Mouse (Mus musculus) urinary bladder, postnatal 14 days (tissue): Measurements from ENCODE around the gene Vmn1r6.
"Not testable (repeated sequence)": the region's sequence is repeated elsewhere in the genome, so short reads cannot be mapped to it uniquely, and the experiment has no call there.

Experiments
- DNase-seq: peaks from one replicate; pipeline ENCODE4 v3.0.0; 2021; ENCODE audit warnings: low spot score

Gene Vmn1r6

DNA sequence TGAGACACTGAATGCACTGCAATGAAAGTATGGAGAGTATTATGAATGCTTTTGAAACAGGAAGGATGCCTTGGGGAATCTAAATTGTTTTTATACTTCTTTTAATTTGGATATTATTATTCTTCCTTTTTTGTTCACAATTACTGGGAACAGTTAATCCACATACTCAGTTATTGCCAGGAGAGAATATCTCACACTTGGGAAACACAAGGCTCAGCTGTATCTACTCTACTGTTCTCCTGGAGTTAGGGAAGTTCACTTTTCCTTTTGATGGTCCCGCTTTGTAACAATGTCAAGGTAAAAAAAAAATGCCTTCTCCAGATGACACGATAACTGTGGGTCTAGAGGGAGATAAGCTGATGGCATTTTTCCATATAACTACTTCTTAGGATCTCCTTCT, at the start of gene Vmn1r6:
TSS of gene Vmn1r6 (plus strand) at position 301 of the 400 bp plus-strand sequence.
- DNase-seq, result no peak

DNA sequence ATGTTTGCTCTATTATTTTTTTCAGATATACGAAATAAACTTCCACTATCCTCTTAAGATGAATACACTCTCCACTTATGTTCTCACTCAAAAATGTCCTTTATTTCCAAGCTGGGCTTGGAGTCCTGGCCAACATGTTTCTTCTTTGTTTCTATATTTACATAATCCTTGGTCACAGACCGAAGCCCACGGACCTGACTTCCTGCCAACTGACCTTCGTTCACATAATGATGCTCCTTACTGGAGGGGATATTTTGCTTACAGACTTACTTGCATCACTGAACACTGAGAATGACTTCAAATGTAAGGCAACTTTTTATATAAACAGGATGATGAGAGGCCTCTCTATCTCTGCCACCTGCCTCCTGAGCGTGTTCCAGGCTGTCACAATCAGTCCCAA, 40.6 kb upstream of the Vmn1r6 start:
- DNase-seq, result no peak

DNA sequence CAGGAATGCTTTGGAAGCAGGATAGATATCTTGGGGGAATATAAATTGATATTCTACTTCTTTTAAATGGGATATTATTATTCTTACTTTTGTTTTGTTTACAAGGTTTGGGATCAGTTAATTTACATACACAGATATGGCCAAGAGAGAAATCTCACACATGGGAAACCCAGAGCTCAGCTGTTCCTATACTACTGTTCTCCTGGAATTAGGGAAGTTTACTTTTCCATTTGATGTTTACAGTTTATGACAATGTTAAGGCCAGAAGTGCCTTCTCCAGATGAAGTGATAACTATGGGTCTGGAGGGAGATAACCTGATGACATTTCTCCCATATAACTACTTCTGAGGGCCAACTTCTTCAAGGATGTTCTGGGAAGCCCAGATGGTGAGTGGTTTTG, 27.1 kb upstream of the Vmn1r6 start, which contains the start of gene Vmn1r5:
TSS of gene Vmn1r5 (plus strand) at position 301 of the 400 bp plus-strand sequence.
- DNase-seq, result no peak

DNA sequence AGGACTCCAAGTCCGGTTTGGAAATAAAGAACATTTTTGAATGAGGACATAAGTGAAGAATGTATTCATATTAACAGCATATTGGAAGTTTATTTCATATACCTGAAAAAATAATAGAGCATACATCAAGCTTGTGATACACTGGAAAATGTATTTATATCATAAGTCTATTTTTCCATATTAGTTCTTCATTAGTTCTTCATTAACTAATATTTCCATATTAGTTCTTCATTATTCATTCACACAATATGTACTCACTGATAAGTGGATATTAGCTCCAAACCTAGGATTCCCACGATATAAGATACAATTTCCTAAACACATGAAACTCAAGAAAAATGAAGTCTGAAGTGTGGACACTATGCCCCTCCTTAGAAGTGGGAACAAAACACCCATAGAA, 28.2 kb downstream of the Vmn1r6 start, which contains the start of gene Vmn1r7:
TSS of gene Vmn1r7 (minus strand) at position 101 of the 400 bp plus-strand sequence.
- DNase-seq, result not testable (repeated sequence)

DNA sequence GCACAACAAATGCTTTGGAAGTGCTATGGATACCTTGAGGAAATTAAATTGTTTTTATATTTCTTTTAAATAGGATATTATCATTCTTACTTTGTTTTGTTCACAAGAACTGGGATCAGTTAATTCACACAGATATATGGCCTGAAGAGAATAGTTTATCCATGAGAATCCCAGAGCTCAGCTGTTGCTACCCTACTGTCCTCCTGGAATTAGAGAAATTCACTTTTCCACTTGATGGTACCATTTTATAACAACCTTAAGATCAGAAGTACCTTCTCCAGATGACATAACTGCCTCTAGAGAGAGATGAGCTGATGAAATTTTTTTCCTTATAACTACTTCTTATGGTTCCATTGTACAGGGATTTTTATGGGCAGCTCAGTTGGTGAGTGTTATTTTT, 34.9 kb downstream of the Vmn1r6 start, which contains the start of gene Vmn1r8:
TSS of gene Vmn1r8 (plus strand) at position 301 of the 400 bp plus-strand sequence.
- DNase-seq, result no peak

DNA sequence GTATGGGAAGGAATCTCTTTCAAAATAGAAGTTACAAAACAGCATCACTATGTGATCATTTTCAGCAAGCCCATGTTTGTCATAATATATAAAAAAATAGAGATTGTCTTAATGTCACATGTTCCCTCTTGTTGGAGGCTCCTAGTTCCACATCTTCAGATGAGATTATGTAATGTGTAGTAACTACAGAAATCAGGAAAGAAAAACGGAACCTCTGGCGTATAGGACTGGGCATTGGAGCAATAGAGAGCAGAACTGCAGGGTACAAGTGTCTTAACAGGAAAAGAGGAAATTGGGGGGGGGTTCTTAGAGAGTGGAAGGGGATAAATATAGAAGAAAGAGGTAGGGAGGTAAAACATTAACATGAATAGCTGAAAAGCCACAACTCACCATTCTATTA, 37.6 kb downstream of the Vmn1r6 start:
- DNase-seq, result no peak
